Mouse (Mus musculus): Measurements from ENCODE around the gene Ubap1l. TPM values are rescaled to one million over a fixed set of nuclear protein-coding genes. Genes with fewer than 3 reads are reported as not detected.
"Not testable (repeated sequence)": the region's sequence is repeated elsewhere in the genome, so short reads cannot be mapped to it uniquely, and the experiment has no call there.

The Ubap1l gene
- polyA plus RNA-seq, 1 experiment = 0.16 TPM

- TF ChIP-seq POLR2A (IDR thresholded peaks at IDR 0.05; ENCODE audit: insufficient read length, low read depth) (no peak), MAX (IDR thresholded peaks at IDR 0.05; ENCODE audit: low read depth) (no peak), E2F4 (IDR thresholded peaks at IDR 0.05; ENCODE audit: insufficient read depth) (no peak), MYOG (IDR thresholded peaks at IDR 0.05; ENCODE audit: control insufficient read depth in 1 of 3, insufficient read depth in 1 of 3, insufficient read length in 2 of 3, low read depth in 2 of 3) (no peak), CEBPB (IDR thresholded peaks at IDR 0.05; ENCODE audit: insufficient read depth, poor library complexity, severe bottlenecking) (no peak), SRF (IDR thresholded peaks at IDR 0.05; ENCODE audit: control insufficient read depth, insufficient read length, low read depth) (no peak)
- H3K79me2 ChIP-seq (ENCODE audit: control insufficient read depth, insufficient read depth) = no peaks in the 10 kb centered on the region
- no peak overlapping the region for H3K4me3 ChIP-seq
- peaks cover 38% of the 10 kb centered on the region for H3K36me3 ChIP-seq (ENCODE audit: control insufficient read depth, insufficient read depth)
- H3ac ChIP-seq (ENCODE audit: control insufficient read depth, insufficient read length) = no peak overlapping the region
- no peak overlapping the region for H3K4me2 ChIP-seq (ENCODE audit: low read depth)
- H3K27me3 ChIP-seq (ENCODE audit: control insufficient read depth, insufficient read depth, insufficient read length) = no peaks in the 10 kb centered on the region
Observed at GRCm38 (mm10) chr9:65327371-65327770, 33.5 kb upstream of the Ubap1l start.

GRCm38 (mm10) chr9:65333958-65334357, 26.9 kb upstream of the Ubap1l start:
- Histone ChIP-seq H3K27me3 (ENCODE audit: control insufficient read depth, insufficient read depth, insufficient read length) (no peaks in the 10 kb centered on the region), H3K4me3 (no peak overlapping the region), H3ac (ENCODE audit: control insufficient read depth, insufficient read length) (no peak overlapping the region), H3K36me3 (ENCODE audit: control insufficient read depth, insufficient read depth) (peaks cover 10% of the 10 kb centered on the region), H3K4me2 (ENCODE audit: low read depth) (no peak overlapping the region), H3K79me2 (ENCODE audit: control insufficient read depth, insufficient read depth) (no peaks in the 10 kb centered on the region)
- TF ChIP-seq CEBPB (IDR thresholded peaks at IDR 0.05; ENCODE audit: insufficient read depth, poor library complexity, severe bottlenecking) (no peak), MYOD1 (IDR thresholded peaks at IDR 0.05; ENCODE audit: control insufficient read depth in 1 of 3, insufficient read length in 2 of 3, low read depth in 2 of 3) (no peak), POLR2A (IDR thresholded peaks at IDR 0.05; ENCODE audit: insufficient read length, low read depth) (no peak), REST (IDR thresholded peaks at IDR 0.05; ENCODE audit: insufficient read depth, insufficient read length) (no peak), TCF12 (IDR thresholded peaks at IDR 0.05; ENCODE audit: insufficient read depth, poor library complexity, severe bottlenecking) (no peak), MAX (IDR thresholded peaks at IDR 0.05; ENCODE audit: low read depth) (no peak), USF1 (IDR thresholded peaks at IDR 0.05; ENCODE audit: low read depth) (no peak), MYOG (IDR thresholded peaks at IDR 0.05; ENCODE audit: control insufficient read depth in 1 of 3, insufficient read depth in 1 of 3, insufficient read length in 2 of 3, low read depth in 2 of 3) (no peak), SRF (IDR thresholded peaks at IDR 0.05; ENCODE audit: control insufficient read depth, insufficient read length, low read depth) (no peak)

- TF ChIP-seq CEBPB (IDR thresholded peaks at IDR 0.05; ENCODE audit: insufficient read depth, poor library complexity, severe bottlenecking) (no peak), POLR2AphosphoS2 (IDR thresholded peaks at IDR 0.05; ENCODE audit: insufficient read length, low read depth) (no peak), USF1 (IDR thresholded peaks at IDR 0.05; ENCODE audit: low read depth) (no peak), REST (IDR thresholded peaks at IDR 0.05; ENCODE audit: insufficient read depth, insufficient read length) (no peak), MYOD1 (IDR thresholded peaks at IDR 0.05; ENCODE audit: control insufficient read depth in 1 of 3, insufficient read length in 2 of 3, low read depth in 2 of 3) (no peak), POLR2A (IDR thresholded peaks at IDR 0.05; ENCODE audit: insufficient read length, low read depth) (no peak), SRF (IDR thresholded peaks at IDR 0.05; ENCODE audit: control insufficient read depth, insufficient read length, low read depth) (no peak)
Observed at GRCm38 (mm10) chr9:65339146-65339545, 21.7 kb upstream of the Ubap1l start.

GRCm38 (mm10) chr9:65340414-65340813, 20.4 kb upstream of the Ubap1l start:
- Histone ChIP-seq H3K27me3 (ENCODE audit: control insufficient read depth, insufficient read depth, insufficient read length) (no peaks in the 10 kb centered on the region), H3K4me3 (no peak overlapping the region), H3K79me2 (ENCODE audit: control insufficient read depth, insufficient read depth) (no peaks in the 10 kb centered on the region), H3ac (ENCODE audit: control insufficient read depth, insufficient read length) (no peak overlapping the region), H3K36me3 (ENCODE audit: control insufficient read depth, insufficient read depth) (no peaks in the 10 kb centered on the region), H3K4me2 (ENCODE audit: low read depth) (no peak overlapping the region)
- TF ChIP-seq REST (IDR thresholded peaks at IDR 0.05; ENCODE audit: insufficient read depth, insufficient read length) (no peak), POLR2AphosphoS2 (IDR thresholded peaks at IDR 0.05; ENCODE audit: insufficient read length, low read depth) (no peak), SRF (IDR thresholded peaks at IDR 0.05; ENCODE audit: control insufficient read depth, insufficient read length, low read depth) (no peak), MAX (IDR thresholded peaks at IDR 0.05; ENCODE audit: low read depth) (no peak), MYOD1 (IDR thresholded peaks at IDR 0.05; ENCODE audit: control insufficient read depth in 1 of 3, insufficient read length in 2 of 3, low read depth in 2 of 3) (no peak), CEBPB (IDR thresholded peaks at IDR 0.05; ENCODE audit: insufficient read depth, poor library complexity, severe bottlenecking) (no peak), MYOG (IDR thresholded peaks at IDR 0.05; ENCODE audit: control insufficient read depth in 1 of 3, insufficient read depth in 1 of 3, insufficient read length in 2 of 3, low read depth in 2 of 3) (no peak), TCF3 (IDR thresholded peaks at IDR 0.05; ENCODE audit: insufficient read length, low read depth) (no peak), E2F4 (IDR thresholded peaks at IDR 0.05; ENCODE audit: insufficient read depth) (no peak), USF1 (IDR thresholded peaks at IDR 0.05; ENCODE audit: low read depth) (no peak), POLR2A (IDR thresholded peaks at IDR 0.05; ENCODE audit: insufficient read length, low read depth) (no peak), TCF12 (IDR thresholded peaks at IDR 0.05; ENCODE audit: insufficient read depth, poor library complexity, severe bottlenecking) (no peak)

More at GRCm38 (mm10) chr9:65339146-65339545, 21.7 kb upstream of the Ubap1l start:
- Histone ChIP-seq H3K4me3 (no peak overlapping the region), H3K36me3 (ENCODE audit: control insufficient read depth, insufficient read depth) (no peaks in the 10 kb centered on the region), H3ac (ENCODE audit: control insufficient read depth, insufficient read length) (no peak overlapping the region), H3K4me2 (ENCODE audit: low read depth) (no peak overlapping the region), H3K79me2 (ENCODE audit: control insufficient read depth, insufficient read depth) (no peaks in the 10 kb centered on the region), H3K27me3 (ENCODE audit: control insufficient read depth, insufficient read depth, insufficient read length) (no peaks in the 10 kb centered on the region)

GRCm38 (mm10) chr9:65345439-65345838, 15.4 kb upstream of the Ubap1l start:
- Histone ChIP-seq H3K4me3 (peak overlapping the region; percentile 41), H3K4me2 (ENCODE audit: low read depth) (peak overlapping the region; percentile 72), H3ac (ENCODE audit: control insufficient read depth, insufficient read length) (peak overlapping the region; percentile 88), H3K79me2 (ENCODE audit: control insufficient read depth, insufficient read depth) (peaks cover 34% of the 10 kb centered on the region)
- H3K27me3 ChIP-seq (ENCODE audit: control insufficient read depth, insufficient read depth, insufficient read length); H3K36me3 ChIP-seq (ENCODE audit: control insufficient read depth, insufficient read depth): not testable (repeated sequence)
